Mouse (Mus musculus) skeletal muscle tissue, adult 2 months (tissue): ENCODE data around the gene Cybrd1.

Experiments
- DNase-seq: peaks from one replicate; pipeline ENCODE4 v3.0.0-alpha.2; 2012; ENCODE audit warnings: low read depth, low spot score

Gene Cybrd1

GRCm38 (mm10) chr2:71122268-71123029, 4.7 kb downstream of the Cybrd1 start:
- no peak for DNase-seq

DNA sequence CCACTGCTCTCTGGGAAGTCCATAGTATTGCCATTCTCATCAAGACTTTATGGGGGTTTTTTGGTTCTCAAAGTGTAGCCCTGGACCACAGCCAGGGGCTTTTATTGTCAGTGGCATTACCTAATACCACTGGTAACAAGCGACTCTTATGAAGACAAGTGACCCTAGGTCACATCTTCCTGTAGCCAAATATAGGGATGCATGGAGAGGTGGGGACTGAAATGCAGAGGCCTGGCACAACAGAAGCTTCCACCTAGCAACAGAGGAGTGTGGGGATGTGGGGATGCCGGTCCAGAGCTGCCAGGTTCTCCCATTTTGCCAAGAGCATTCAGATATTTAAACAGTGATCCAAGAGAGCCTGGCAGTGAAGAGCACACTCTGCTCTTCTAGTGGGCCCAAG, 5.9 kb downstream of the Cybrd1 start:
- no peak for DNase-seq

GRCm38 (mm10) chr2:71127779-71128534, 10.2 kb downstream of the Cybrd1 start:
- DNase-seq = no peak

GRCm38 (mm10) chr2:71130366-71130765, 12.6 kb downstream of the Cybrd1 start:
- no peak for DNase-seq

- DNase-seq = no peak
Measured at GRCm38 (mm10) chr2:71131866-71132496, 14.3 kb downstream of the Cybrd1 start.

GRCm38 (mm10) chr2:71134041-71134505, 16.4 kb downstream of the Cybrd1 start:
- DNase-seq = no peak

DNA sequence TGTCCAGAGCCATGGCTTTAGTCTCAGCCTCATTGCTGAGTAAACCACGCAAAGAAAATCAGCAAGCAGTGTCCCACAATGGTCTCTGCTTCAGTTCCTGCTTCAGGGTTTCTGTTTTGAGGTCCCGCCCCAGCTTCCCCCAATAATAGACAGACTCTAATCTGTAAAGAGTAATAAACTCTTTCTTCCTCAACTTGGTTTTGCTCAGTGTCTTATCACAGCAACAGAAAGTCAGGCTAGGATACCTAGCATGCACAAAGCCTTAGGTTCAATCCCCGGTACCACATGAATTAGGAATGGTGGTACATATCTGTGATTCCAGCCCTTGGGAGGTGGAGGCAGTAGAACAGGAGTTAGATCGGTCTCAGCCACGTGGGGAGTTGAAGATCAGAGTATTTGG, 17.1 kb downstream of the Cybrd1 start:
- no peak for DNase-seq

GRCm38 (mm10) chr2:71140622-71141021, 22.9 kb downstream of the Cybrd1 start:
- DNase-seq = no peak

DNA sequence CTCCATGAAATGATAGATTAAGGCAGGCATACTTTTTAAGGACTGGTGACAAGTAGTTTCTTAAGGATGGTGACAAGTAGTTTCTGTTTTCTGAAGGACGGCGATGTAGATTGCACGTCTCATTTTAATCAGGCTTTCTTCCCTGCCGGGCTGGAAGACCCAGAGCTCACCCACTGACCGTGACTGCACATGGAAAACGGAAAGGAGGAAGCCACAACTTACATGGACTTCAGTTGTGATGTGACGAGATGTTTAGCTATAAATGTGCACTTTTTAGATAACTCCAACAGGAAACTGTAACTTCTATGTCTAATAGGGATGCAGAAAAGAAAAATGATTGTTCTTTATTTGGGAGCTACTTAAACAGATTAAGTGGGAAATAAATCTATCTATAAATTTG, 24.7 kb downstream of the Cybrd1 start:
- no peak for DNase-seq

DNA sequence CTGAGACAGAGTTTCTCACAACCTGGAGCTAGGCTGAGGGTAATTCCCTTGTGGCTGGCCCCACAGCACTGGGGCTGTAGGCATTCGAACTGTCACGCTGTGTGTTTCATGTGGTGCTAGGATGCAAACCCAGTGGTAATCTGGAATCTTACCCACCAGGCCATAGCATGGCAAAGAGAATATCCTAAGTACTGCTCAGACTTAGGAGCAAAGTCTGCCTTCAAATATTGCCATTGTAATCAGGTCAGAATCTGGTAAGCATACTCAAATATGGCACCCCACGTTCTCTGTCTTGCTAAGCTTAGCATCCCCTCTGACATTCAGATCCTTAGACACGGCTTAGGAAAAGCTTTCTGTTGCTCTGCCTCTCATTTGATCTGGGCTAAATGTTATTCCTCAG, 28.1 kb downstream of the Cybrd1 start:
- DNase-seq = no peak

- DNase-seq = no peak
Measured at GRCm38 (mm10) chr2:71146266-71146665, 28.5 kb downstream of the Cybrd1 start.

GRCm38 (mm10) chr2:71147816-71148215, 30.1 kb downstream of the Cybrd1 start:
- DNase-seq = no peak

- DNase-seq = no peak
Measured at GRCm38 (mm10) chr2:71152170-71152569, 34.4 kb downstream of the Cybrd1 start.

DNA sequence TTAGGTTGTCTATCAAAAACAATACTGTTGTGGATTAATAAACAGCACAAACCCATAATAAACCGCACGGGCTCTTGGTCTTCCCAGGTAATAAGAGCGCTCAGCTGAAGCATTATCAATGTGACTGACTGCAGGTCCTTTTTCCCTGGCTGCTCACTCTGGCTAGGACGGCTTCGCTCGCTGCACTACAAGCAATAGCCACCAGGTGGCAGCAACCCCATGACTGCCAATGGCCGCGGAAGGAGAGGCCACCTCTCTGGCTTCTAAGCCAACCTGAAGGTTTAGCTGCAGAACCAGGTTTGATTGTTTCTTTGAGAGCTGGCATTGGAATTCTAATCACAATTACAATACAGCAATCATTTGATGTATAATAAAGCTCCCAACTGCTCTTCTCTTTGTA, 37.8 kb downstream of the Cybrd1 start:
- DNase-seq = peak; percentile 36

DNA sequence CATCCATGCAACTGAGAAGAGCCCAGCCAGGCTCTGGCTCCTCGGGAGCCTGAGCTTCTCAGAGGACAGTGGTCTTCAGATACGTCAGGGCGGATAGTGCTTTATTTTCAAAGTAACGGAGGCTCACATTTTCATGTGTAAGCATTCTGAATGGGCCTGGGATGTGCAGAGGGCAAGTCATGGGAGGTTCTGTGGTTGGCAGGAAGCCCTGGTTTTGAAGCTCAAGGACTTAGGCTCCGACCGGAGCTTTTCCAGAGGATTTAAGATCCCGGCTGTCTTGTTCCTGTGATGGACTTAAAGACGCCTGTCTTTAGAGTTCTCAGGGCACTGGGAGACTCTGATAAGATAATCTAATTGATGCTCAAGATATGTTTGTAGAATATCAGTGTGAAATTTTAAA, 38.7 kb downstream of the Cybrd1 start:
- DNase-seq = peak; percentile 1

- no peak for DNase-seq
Measured at GRCm38 (mm10) chr2:71157881-71158280, 40.2 kb downstream of the Cybrd1 start.

- no peak for DNase-seq
Measured at GRCm38 (mm10) chr2:71159576-71160306, 42.0 kb downstream of the Cybrd1 start.

DNA sequence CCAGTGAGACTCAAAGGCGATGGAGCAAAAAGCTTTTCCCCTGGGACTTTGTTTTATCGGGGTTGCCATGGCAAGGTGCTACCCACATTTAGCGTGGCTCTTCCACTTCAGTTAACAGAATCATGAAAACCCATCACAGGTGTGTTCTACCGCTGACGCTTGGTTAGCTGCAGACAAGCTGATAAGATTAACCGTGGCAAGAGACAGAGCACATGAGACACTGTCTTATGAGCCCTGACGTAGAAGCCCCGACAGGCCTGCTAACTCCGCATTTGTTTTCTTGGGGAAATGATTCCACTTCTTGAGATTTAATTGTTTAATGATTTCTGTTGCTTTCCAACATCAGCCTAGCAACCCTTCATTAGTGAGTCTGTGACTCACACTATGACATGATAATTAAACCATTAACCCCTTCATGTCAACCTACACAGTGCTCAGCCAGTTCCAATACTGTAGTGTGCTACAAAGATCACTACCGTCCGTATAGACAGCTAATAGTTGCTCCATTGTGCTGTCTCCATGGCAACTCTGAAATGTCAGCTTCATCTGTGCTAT, 42.7 kb downstream of the Cybrd1 start:
- no peak for DNase-seq

DNA sequence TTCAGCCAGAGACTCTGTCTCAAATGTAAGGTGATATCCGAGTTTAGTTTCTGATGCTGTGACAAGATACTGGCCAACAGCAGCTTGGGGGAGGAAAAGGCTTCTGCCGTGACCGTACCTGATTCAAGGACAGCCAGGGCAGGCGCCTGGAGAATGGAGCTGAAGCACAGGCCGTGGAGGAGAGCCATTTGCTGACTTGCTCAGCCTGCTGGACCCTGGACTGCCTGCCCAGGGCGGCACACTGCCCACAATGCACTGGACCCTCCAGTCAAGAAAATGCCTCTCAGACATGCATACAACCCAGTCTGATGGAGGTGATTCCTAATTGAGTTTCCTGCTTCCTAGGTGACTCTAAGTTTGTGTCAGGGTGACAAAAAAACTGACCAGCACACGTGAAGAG, 43.8 kb downstream of the Cybrd1 start:
- DNase-seq = no peak

GRCm38 (mm10) chr2:71162831-71163621, 45.3 kb downstream of the Cybrd1 start:
- DNase-seq = no peak

- no peak for DNase-seq
Measured at GRCm38 (mm10) chr2:71167211-71167610, 49.5 kb downstream of the Cybrd1 start.
